Mouse (Mus musculus) stomach, postnatal 0 days (tissue): ENCODE measurements at regions not wholly inside any gene's neighbourhood (a gene's known extent, or its start where the extent isn't known, plus 50 kb on each side); places are given as distances from the start of the nearest gene placed in this dataset.

Experiments
- CTCF ChIP-seq: IDR thresholded peaks from 2 replicates; pipeline ENCODE4 v1.5.1; 2016; ENCODE audit warnings: antibody characterized with exemption, low read depth, mild to moderate bottlenecking, moderate library complexity
- EP300 ChIP-seq: optimal IDR thresholded peaks from 2 replicates; pipeline ENCODE3; 2016; ENCODE audit warnings: antibody characterized with exemption

GRCm38 (mm10) chr6:78863031-78863430 lies 394.4 kb upstream of the Reg3g start:
- TF ChIP-seq CTCF (no peak), EP300 (no peak)
